Mouse (Mus musculus) cerebellum, adult 8-10 months (tissue): Measurements from ENCODE around the gene Sat2.

Source experiments
- DNase-seq: peaks from one replicate; pipeline ENCODE4 v3.0.0; 2022

Gene Sat2

DNA sequence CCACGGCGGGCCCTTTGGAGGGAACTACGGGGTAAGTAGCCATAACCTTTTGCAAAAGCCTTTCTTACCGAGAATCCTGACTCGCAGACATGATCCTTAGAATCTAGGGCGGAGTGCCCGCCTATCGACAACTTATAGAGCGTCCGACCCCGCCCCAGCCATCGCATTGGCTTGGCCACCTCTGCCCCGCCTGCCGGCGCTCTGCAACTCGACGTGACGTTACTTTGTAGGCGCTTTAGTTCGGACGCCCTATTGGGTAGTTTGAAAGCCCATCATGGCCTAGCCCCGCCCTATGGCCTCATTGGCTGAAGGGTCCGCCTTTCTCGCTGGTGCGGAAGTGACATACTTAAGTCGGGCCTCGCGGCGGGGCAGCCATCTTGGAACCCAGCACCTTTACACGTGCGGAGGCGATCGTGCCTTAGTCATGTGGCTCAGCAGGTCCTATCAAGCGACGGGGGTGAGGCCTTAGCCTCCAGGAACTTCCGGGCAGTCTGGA, 50.4 kb downstream of the Sat2 start, which contains the start of gene Eif4a1:
Gene Eif4a1 (minus strand): TSS at position 213 of the 496 bp plus-strand sequence.
- DNase-seq, result peak; percentile 100
